Mouse (Mus musculus) lung, embryonic 14.5 days (tissue): ENCODE measurements around the gene Aurkaip1. TPM values are rescaled to one million over a fixed set of nuclear protein-coding genes. Genes with fewer than 3 reads are reported as not detected.
A peak's percentile ranks its signal among the peaks of the same experiment; 100 is the strongest.

Source experiments
- ATAC-seq: fragments of 200-750 bp; cut with Nextera tagmentation; 2 replicates; pipeline ENCODE4 v1.8.0; 2017; ENCODE audit warnings: mild to moderate bottlenecking, moderate TSS enrichment, moderate library complexity; ENCODE audit not compliant: insufficient read depth
- DNase-seq: peaks from one replicate; pipeline ENCODE4 v3.0.0-alpha.2; 2015
- H3K27ac ChIP-seq: fragments of 300-500 bp; sonication (generic); 2 replicates; pipeline ENCODE4 v1.5.1; 2014; ENCODE audit warnings: low read depth, mild to moderate bottlenecking, moderate library complexity
- H3K27me3 ChIP-seq: fragments of 300-500 bp; sonication (generic); 2 replicates; pipeline ENCODE4 v1.6.1; 2014; ENCODE audit warnings: low read length, control low read depth; ENCODE audit not compliant: insufficient read depth
- H3K36me3 ChIP-seq: fragments of 300-500 bp; sonication (generic); 2 replicates; pipeline ENCODE4 v1.6.1; 2014; ENCODE audit warnings: control low read depth; ENCODE audit not compliant: insufficient read depth
- H3K4me1 ChIP-seq: fragments of 300-500 bp; sonication (generic); 2 replicates; pipeline ENCODE4 v1.6.1; 2014; ENCODE audit warnings: antibody characterized with exemption, control low read depth; ENCODE audit not compliant: insufficient read depth
- H3K4me2 ChIP-seq: fragments of 300-500 bp; sonication (generic); 2 replicates; pipeline ENCODE4 v1.6.1; 2014; ENCODE audit warnings: mild to moderate bottlenecking
- H3K4me3 ChIP-seq: fragments of 300-500 bp; sonication (generic); 2 replicates; pipeline ENCODE4 v1.5.1; 2014; ENCODE audit warnings: low read depth, low read length
- H3K9ac ChIP-seq: fragments of 300-500 bp; sonication (generic); 2 replicates; pipeline ENCODE4 v1.6.1; 2014
- H3K9me3 ChIP-seq: fragments of 300-500 bp; sonication (generic); 2 replicates; pipeline ENCODE4 v1.6.1; 2016; ENCODE audit warnings: low read depth, low read length, control low read depth
- CTCF ChIP-seq: IDR thresholded peaks from 2 replicates; pipeline ENCODE4 v1.5.1; 2016; ENCODE audit warnings: antibody characterized with exemption, low read depth
- WGBS: fragments of 180-500 bp; shearing (Covaris S2); extraction: QIAGEN DNeasy Blood & Tissue Kit; methylation state at CpG from one replicate; pipeline ENCODE4 v1.1.7; 2014; 5-methylcytosine and 5-hydroxymethylcytosine counted together
- polyA plus RNA-seq: library from polyadenylated mRNA; unstranded; fragments of >200 nt; fragmentation: Nextera tagmentation; extraction: Ambion mirVana; gene quantifications from 2 replicates; pipeline ENCODE4 v1.2.1, GENCODE M21; 2014

Gene Aurkaip1
- polyA plus RNA-seq, 1 experiment from 2014 or later = 136 TPM

- H3K4me3 ChIP-seq = peak within 1 kb of the TSS; percentile 87
- no peak; the same call in 1 of the 2 replicates for TF ChIP-seq CTCF
- 1% methylated on average over 52 of the region's 65 CpGs for WGBS
- H3K4me1 ChIP-seq = peaks cover 8% of the 10 kb centered on the region; the same call in 1 of the 2 replicates
- H3K9me3 ChIP-seq = no peaks in the 10 kb centered on the region
- H3K4me2 ChIP-seq = peak within 1 kb of the TSS; percentile 96
- no peaks in the 10 kb centered on the region for H3K27me3 ChIP-seq
- H3K36me3 ChIP-seq = peaks cover 25% of the 10 kb centered on the region; the same call in 1 of the 2 replicates
- ATAC-seq = peak; percentile 93
- peak; percentile 96 for DNase-seq
- H3K27ac ChIP-seq = peak within 1 kb of the TSS; percentile 51; the same call in 1 of the 2 replicates
- H3K9ac ChIP-seq = peak within 1 kb of the TSS; percentile 83
Observed at GRCm38 (mm10) chr4:155846871-155847578, 16.0 kb downstream of the Aurkaip1 start, which contains the start of gene Dvl1. Gene Dvl1 (plus strand): TSS chr4:155847402.

- Histone ChIP-seq H3K9me3 (no peaks in the 10 kb centered on the region), H3K27me3 (no peaks in the 10 kb centered on the region), H3K27ac (peak overlapping the region; percentile 51; the same call in 1 of the 2 replicates), H3K4me1 (peaks cover 8% of the 10 kb centered on the region; the same call in 1 of the 2 replicates), H3K4me3 (peak overlapping the region; percentile 87), H3K36me3 (peaks cover 20% of the 10 kb centered on the region; the same call in 1 of the 2 replicates), H3K9ac (peak overlapping the region; percentile 83), H3K4me2 (peak overlapping the region; percentile 96)
- WGBS = 2% methylated on average over 69 of the region's 69 CpGs
- ATAC-seq (peak; percentile 52), DNase-seq (peak; percentile 48)
- no peak for TF ChIP-seq CTCF
Observed at GRCm38 (mm10) chr4:155847591-155848352, 16.7 kb downstream of the Aurkaip1 start.

GRCm38 (mm10) chr4:155848434-155849095 is 17.5 kb downstream of the Aurkaip1 start:
- 62% methylated on average over 7 of the region's 7 CpGs for WGBS
- no peak overlapping the region for H3K27ac ChIP-seq
- DNase-seq = no peak
- H3K9ac ChIP-seq = peak overlapping the region; percentile 83
- H3K4me1 ChIP-seq = peaks cover 8% of the 10 kb centered on the region; the same call in 1 of the 2 replicates
- H3K4me2 ChIP-seq = peak overlapping the region; percentile 96
- TF ChIP-seq CTCF = no peak
- no peaks in the 10 kb centered on the region for H3K27me3 ChIP-seq
- H3K36me3 ChIP-seq = peaks cover 15% of the 10 kb centered on the region; the same call in 1 of the 2 replicates
- peak overlapping the region; percentile 87 for H3K4me3 ChIP-seq
- ATAC-seq = no peak
- H3K9me3 ChIP-seq = no peaks in the 10 kb centered on the region

- no peak for TF ChIP-seq CTCF
- Histone ChIP-seq H3K4me2 (peak overlapping the region; percentile 96), H3K4me3 (no peak overlapping the region), H3K9me3 (no peaks in the 10 kb centered on the region), H3K9ac (peak overlapping the region; percentile 6; the same call in 1 of the 2 replicates), H3K27me3 (no peaks in the 10 kb centered on the region), H3K27ac (no peak overlapping the region), H3K4me1 (peaks cover 8% of the 10 kb centered on the region; the same call in 1 of the 2 replicates), H3K36me3 (peaks cover 15% of the 10 kb centered on the region; the same call in 1 of the 2 replicates)
- 91% methylated on average over 2 of the region's 2 CpGs for WGBS
- ATAC-seq (no peak), DNase-seq (no peak)
Observed at GRCm38 (mm10) chr4:155849391-155849790, 18.3 kb downstream of the Aurkaip1 start.

- no peak for TF ChIP-seq CTCF
- Histone ChIP-seq H3K4me2 (no peak overlapping the region), H3K4me1 (peaks cover 8% of the 10 kb centered on the region; the same call in 1 of the 2 replicates), H3K27me3 (no peaks in the 10 kb centered on the region), H3K9me3 (no peaks in the 10 kb centered on the region), H3K9ac (peak overlapping the region; percentile 6; the same call in 1 of the 2 replicates), H3K4me3 (no peak overlapping the region), H3K36me3 (peaks cover 21% of the 10 kb centered on the region; the same call in 1 of the 2 replicates), H3K27ac (no peak overlapping the region)
- 93% methylated on average over 3 of the region's 3 CpGs for WGBS
- no peak for ATAC-seq
- no peak for DNase-seq
Observed at GRCm38 (mm10) chr4:155849792-155850451, 18.9 kb downstream of the Aurkaip1 start.

GRCm38 (mm10) chr4:155851368-155851767 is 20.3 kb downstream of the Aurkaip1 start:
- H3K9ac ChIP-seq = no peak overlapping the region
- H3K27ac ChIP-seq = no peak overlapping the region
- no peak overlapping the region for H3K4me2 ChIP-seq
- TF ChIP-seq CTCF = no peak
- no peak overlapping the region for H3K4me3 ChIP-seq
- DNase-seq (no peak), ATAC-seq (no peak)
- 84% methylated on average over 3 of the region's 3 CpGs for WGBS
- peaks cover 31% of the 10 kb centered on the region for H3K36me3 ChIP-seq
- no peaks in the 10 kb centered on the region for H3K27me3 ChIP-seq
- H3K9me3 ChIP-seq = no peaks in the 10 kb centered on the region
- H3K4me1 ChIP-seq = peaks cover 8% of the 10 kb centered on the region; the same call in 1 of the 2 replicates
